In the genomic region with DNA sequence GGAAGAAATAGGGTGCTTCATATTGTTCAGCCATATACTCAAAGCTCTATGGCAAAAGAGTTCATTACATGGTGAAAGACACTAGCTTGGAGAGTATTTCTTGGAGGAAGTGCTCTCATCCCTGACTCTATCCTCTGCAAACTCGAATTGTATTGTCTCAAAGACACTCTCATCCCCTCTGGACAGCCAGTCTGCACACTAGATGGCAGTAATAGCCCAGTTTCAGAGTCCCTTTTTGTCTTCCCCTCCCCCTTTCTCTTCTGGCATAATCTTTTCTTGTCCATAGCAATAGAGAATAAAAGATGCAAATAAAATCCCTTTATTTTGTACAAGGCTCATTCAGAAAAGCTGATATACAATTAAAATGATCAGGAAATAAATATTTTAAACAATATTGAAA, we compare ENCODE assay signal across 8 mouse cellular contexts.
A peak's percentile ranks its signal among the peaks of the same experiment; 100 is the strongest.
DNase-seq lines count a peak whose midpoint lies in the region; ATAC-seq lines count a peak whose summit lies in the region.

No protein-coding gene starts in this region.

- peak; percentile 78; the same call in 1 of the 2 replicates for ATAC-seq in kidney, embryonic 14.5 days (ENCODE audit: low FRiP score, low TSS enrichment)
- no peak for ATAC-seq in limb, embryonic 11.5 days (ENCODE audit: insufficient number of reproducible peaks, low FRiP score, low TSS enrichment, low read depth)
- ATAC-seq in neural tube, embryonic 14.5 days (ENCODE audit: low read depth) = peak; percentile 93

- no peak overlapping the region for H3K4me2 ChIP-seq in kidney, embryonic 14.5 days (replicated peaks; ENCODE audit: low read depth, low read length)
- H3K4me2 ChIP-seq in limb, embryonic 11.5 days (ENCODE audit: low read depth, severe bottlenecking) = no peak overlapping the region
- H3K4me2 ChIP-seq in neural tube, embryonic 14.5 days (ENCODE audit: low read depth, low read length) = no peak overlapping the region

- 0% methylated on average over 1 of the region's 1 CpGs for WGBS in kidney, embryonic 14.5 days
- 8% methylated on average over 1 of the region's 1 CpGs for WGBS in limb, embryonic 11.5 days
- WGBS in neural tube, embryonic 14.5 days = 0% methylated on average over 1 of the region's 1 CpGs

- peak; percentile 2 for DNase-seq in ovary, adult 18-20 months (ENCODE audit: low spot score)
- DNase-seq in ovary, postnatal 10 days (ENCODE audit: low spot score) = no peak
- DNase-seq in cerebellum, postnatal 36 days = peak; percentile 24 to 35
- DNase-seq in frontal cortex, postnatal 36 days (ENCODE audit: low spot score in 2 of 2) = peak; percentile 28 to 59
- DNase-seq in limb, embryonic 11.5 days (ENCODE audit: low spot score) = peak; percentile 76
- no peak for DNase-seq in B cell, adult 2 months

- H3K9ac ChIP-seq in kidney, embryonic 14.5 days (ENCODE audit: low read depth, low read length) = no peak overlapping the region
- no peak overlapping the region for H3K9ac ChIP-seq in limb, embryonic 11.5 days (ENCODE audit: low read length)
- no peak overlapping the region for H3K9ac ChIP-seq in neural tube, embryonic 14.5 days (replicated peaks; ENCODE audit: low read depth, low read length)

- no peaks in the 10 kb centered on the region for H3K27me3 ChIP-seq in kidney, embryonic 14.5 days (ENCODE audit: control insufficient read depth, insufficient read depth, low read length)
- H3K27me3 ChIP-seq in limb, embryonic 11.5 days (ENCODE audit: control insufficient read depth, insufficient read depth, low read length) = no peaks in the 10 kb centered on the region
- no peaks in the 10 kb centered on the region for H3K27me3 ChIP-seq in neural tube, embryonic 14.5 days (ENCODE audit: control insufficient read depth, insufficient read depth, low read length)

- H3K27ac ChIP-seq in kidney, embryonic 14.5 days (ENCODE audit: low read depth, low read length) = no peak overlapping the region
- no peak overlapping the region for H3K27ac ChIP-seq in limb, embryonic 11.5 days (replicated peaks; ENCODE audit: low read depth, low read length)
- H3K27ac ChIP-seq in neural tube, embryonic 14.5 days (ENCODE audit: low read depth, low read length) = no peak overlapping the region; the same call in 1 of the 2 replicates

- no peaks in the 10 kb centered on the region for H3K4me1 ChIP-seq in kidney, embryonic 14.5 days (ENCODE audit: control insufficient read depth, insufficient read depth, low read length)
- H3K4me1 ChIP-seq in limb, embryonic 11.5 days (ENCODE audit: control insufficient read depth, insufficient read depth, low read length) = 0 out of 2 replicates have a peak, but pooled peaks cover 3% of the 10 kb centered on the region
- H3K4me1 ChIP-seq in neural tube, embryonic 14.5 days (ENCODE audit: control insufficient read depth, insufficient read depth, low read length) = no peaks in the 10 kb centered on the region; the same call in 1 of the 2 replicates

- no peak overlapping the region for H3K4me3 ChIP-seq in kidney, embryonic 14.5 days (ENCODE audit: low read length)
- H3K4me3 ChIP-seq in limb, embryonic 11.5 days (ENCODE audit: low read depth, low read length) = no peak overlapping the region
- H3K4me3 ChIP-seq in neural tube, embryonic 14.5 days (ENCODE audit: low read depth, low read length) = no peak overlapping the region

- no peaks in the 10 kb centered on the region for H3K36me3 ChIP-seq in kidney, embryonic 14.5 days (ENCODE audit: control insufficient read depth, insufficient read depth, low read length)
- H3K36me3 ChIP-seq in limb, embryonic 11.5 days (ENCODE audit: control insufficient read depth, insufficient read depth, low read length) = no peaks in the 10 kb centered on the region
- no peaks in the 10 kb centered on the region for H3K36me3 ChIP-seq in neural tube, embryonic 14.5 days (ENCODE audit: control insufficient read depth, insufficient read depth, low read length)

- no peaks in the 10 kb centered on the region for H3K9me3 ChIP-seq in kidney, embryonic 14.5 days (ENCODE audit: control insufficient read depth, low read length)
- no peaks in the 10 kb centered on the region for H3K9me3 ChIP-seq in limb, embryonic 11.5 days (ENCODE audit: control insufficient read depth, low read length)
- H3K9me3 ChIP-seq in neural tube, embryonic 14.5 days (ENCODE audit: control insufficient read depth, low read length) = no peaks in the 10 kb centered on the region

Comparison
In these comparisons a context has a peak if more than half of its experiments do, and no peak if none do; other contexts are left out.
1. DNase-seq: peak in ovary, adult 18-20 months (single experiment), cerebellum, postnatal 36 days (2 of 2), frontal cortex, postnatal 36 days (2 of 2) and limb, embryonic 11.5 days (single experiment); none in ovary, postnatal 10 days (single experiment) and B cell, adult 2 months (0 of 2).